Mouse (Mus musculus): ENCODE measurements around the gene Chd9.

The Chd9 gene

DNA sequence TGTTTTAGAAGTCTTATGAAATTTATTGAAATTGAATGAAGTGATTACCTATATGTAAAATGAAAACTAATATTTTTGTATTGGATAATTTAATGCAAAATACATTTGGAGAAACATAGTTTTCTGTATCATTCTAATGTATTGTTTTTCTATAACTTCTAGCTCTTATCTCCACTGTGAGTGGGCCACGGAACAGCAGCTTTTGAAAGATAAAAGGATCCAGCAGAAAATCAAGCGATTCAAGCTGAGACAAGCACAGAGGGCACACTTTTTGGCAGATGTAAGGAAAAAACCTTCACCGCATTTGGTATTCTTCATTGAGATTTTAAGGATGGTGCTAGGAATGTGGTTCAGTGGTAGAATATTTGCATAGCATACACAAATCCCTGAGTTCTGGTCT lies 150.6 kb downstream of the Chd9 start:
- DNase-seq (ENCODE audit: low read depth), result no peak

DNA sequence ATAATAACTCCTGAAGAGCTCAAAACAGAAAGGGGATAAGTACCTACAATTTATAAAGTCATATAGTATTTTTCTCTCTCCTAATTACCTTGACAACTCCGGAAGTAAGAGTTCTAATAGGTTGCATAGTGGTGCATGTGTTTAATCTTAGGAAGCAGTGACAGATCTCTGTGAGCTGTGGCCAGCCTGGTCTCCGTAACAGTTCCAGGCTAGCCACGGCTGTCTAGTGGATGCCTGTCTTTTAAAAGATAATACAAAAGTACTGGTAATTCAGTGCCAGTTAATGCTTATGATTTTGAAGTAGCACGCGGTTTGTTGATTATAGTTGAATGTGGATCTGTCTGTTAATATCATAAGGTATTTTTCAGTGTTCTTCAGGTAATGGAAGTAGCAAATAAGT lies 151.1 kb downstream of the Chd9 start:
- no peak for DNase-seq (ENCODE audit: low read depth)

GRCm38 (mm10) chr8:90982087-90982486 lies 153.9 kb downstream of the Chd9 start:
- DNase-seq (ENCODE audit: low read depth), result no peak

- DNase-seq (ENCODE audit: low read depth), result peak; percentile 83
Measured at GRCm38 (mm10) chr8:91019726-91020125, 191.6 kb downstream of the Chd9 start.

- no peak for DNase-seq (ENCODE audit: low read depth)
Measured at GRCm38 (mm10) chr8:91034417-91034816, 206.3 kb downstream of the Chd9 start.

- no peak for DNase-seq (ENCODE audit: low read depth)
Measured at GRCm38 (mm10) chr8:91036905-91037304, 208.8 kb downstream of the Chd9 start.

- DNase-seq (ENCODE audit: low read depth), result no peak
Measured at GRCm38 (mm10) chr8:91038637-91039036, 210.5 kb downstream of the Chd9 start.

DNA sequence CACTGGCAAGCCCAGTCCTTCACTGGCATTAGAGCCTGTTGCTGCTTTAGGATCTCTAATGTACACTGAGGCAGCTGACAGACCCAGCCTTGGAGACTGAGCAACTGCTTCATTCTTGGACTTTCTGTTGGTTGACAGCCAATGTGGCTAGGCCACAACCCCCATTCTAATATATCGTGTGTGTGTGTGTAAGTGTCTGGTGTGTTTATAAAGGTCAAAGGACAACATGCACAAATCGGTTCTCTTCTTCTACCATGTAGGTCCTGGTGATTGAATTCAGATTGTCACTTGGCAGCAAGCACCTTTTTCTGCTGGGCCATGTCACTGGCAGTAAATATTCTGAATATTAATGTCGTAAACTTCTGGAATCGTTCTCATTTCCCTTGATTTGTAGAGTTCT lies 218.2 kb downstream of the Chd9 start:
- DNase-seq (ENCODE audit: low read depth), result no peak

DNA sequence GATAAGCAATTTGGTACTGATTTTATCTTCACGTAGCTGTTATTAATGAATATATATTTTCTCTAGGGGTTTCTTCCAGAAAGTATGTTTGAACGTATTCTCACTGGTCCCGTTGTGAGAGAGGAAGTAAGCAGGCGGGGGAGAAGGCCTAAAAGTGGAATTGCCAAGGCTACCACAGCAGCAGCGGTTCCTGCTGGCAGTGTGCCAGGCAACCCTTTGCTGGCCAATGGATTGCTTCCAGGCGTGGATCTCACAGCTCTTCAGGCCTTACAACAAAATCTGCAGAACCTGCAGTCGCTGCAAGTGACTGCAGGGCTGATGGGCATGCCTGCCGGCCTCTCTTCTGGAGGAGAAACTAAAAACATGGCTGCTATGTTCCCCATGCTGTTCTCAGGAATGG lies 222.9 kb downstream of the Chd9 start:
- no peak for DNase-seq (ENCODE audit: low read depth)

- no peak for DNase-seq (ENCODE audit: low read depth)
Measured at GRCm38 (mm10) chr8:91054418-91054817, 226.3 kb downstream of the Chd9 start.

DNA sequence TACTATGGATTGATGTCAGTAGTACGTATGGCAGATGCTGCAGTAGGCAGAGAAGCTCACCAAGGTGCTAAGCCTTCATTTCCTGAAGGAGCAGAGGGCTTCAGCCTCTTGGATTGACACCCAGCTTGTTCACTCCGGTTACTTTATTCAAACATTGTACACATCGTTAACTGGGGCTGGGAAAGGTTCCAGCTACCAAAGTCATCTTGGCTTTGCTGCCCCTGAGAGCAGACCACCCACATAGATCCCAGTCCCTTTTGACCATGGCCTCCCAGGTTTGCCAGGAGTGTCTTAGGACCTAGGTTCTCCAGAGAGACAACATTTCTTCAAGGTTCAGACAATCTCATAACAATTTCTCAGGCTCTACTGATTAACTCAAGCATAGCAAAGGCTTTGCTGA lies 228.7 kb downstream of the Chd9 start:
- DNase-seq (ENCODE audit: low read depth), result no peak

- no peak for DNase-seq (ENCODE audit: low read depth)
Measured at GRCm38 (mm10) chr8:91059086-91059578, 231.0 kb downstream of the Chd9 start.

GRCm38 (mm10) chr8:91059884-91060510 lies 231.8 kb downstream of the Chd9 start:
- DNase-seq (ENCODE audit: low read depth), result no peak

DNA sequence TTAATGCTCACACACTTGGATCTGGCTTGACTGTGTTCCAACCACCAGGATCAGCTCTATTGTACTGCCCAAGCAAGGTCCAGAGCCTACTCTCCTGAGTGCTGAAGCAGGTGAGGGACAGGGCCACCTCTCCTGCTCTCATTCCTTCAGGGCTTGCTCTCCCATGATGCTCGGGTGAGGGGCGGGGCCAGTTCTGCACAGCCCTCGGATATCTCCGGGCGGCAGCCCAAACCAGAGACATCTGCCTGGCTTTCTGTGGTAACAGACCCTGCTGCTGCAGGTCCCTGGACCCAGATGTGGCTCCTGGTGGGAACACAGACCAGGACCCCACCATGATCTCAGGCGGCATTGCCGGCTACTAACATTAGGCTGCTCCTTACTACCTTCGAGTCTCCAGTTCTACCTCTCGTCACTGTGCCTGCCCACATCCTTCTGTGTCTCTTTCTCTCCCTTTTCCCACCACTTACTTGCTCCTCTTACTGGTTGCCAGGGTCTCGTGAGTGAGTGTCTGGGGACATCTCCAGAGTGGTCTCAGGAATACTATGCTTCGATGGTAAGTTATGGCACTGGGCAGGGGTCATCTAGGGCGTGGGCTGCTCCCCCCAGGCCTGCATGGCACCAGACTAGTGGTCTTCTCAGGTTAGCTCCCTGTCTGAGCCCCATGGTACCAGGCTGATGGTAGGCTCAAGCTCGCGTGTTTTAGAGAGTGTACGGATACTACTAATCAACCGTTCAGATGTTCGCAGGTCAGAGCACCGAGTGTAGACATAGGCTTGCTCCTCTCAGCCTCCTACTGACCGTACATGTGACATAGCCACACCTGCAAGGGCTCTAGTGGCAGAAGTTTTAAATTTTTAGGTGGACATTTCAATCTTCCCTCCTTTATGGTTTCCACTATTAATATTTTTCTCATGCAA lies 232.7 kb downstream of the Chd9 start:
- no peak for DNase-seq (ENCODE audit: low read depth)

DNA sequence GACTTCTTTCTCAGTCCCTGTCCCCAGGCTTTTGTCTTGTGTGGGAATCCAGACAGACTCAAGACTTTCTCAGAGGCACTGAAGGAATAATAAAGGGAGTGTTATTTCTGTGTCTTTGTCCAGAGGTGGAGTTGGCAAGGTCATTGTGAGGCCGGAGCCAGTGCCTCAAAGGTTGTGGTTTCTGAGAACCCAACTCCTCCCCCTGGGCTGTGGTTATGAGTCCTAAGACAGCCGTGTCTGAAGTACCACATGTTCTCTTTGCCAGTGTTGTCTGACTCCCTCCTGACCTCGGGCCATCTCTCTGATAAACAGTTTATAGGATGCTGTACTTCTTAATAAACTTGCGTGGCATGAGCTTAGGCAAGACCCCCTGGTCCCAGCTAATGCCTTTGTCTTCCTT lies 237.0 kb downstream of the Chd9 start:
- DNase-seq (ENCODE audit: low read depth), result no peak

DNA sequence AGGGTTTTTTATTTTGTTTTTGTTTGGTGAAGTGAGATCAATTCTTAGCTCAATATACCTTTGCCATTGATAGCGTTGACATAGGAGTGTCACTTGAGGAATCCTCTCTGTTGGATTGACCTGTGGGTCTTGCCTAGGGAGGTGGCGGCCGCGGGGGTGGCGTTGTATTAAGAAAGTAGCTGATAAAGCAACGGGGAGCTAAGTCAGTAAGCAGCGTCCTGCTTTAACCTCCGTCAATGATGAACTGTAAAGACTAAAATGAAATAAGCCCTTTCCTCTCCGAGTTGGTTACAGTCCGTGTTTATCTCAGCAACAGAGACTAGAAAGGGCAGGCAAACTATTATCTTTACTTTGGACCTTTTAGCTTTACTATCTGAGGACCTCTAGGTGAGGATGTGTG lies 241.3 kb downstream of the Chd9 start:
- no peak for DNase-seq (ENCODE audit: low read depth)

- DNase-seq (ENCODE audit: low read depth), result peak; percentile 92
Measured at GRCm38 (mm10) chr8:91069834-91070233, 241.7 kb downstream of the Chd9 start, which contains the start of gene Rbl2. TSS of gene Rbl2 (plus strand) at chr8:91070057.

- peak; percentile 93 for DNase-seq (ENCODE audit: low read depth)
Measured at GRCm38 (mm10) chr8:91070275-91070859, 242.2 kb downstream of the Chd9 start.

DNA sequence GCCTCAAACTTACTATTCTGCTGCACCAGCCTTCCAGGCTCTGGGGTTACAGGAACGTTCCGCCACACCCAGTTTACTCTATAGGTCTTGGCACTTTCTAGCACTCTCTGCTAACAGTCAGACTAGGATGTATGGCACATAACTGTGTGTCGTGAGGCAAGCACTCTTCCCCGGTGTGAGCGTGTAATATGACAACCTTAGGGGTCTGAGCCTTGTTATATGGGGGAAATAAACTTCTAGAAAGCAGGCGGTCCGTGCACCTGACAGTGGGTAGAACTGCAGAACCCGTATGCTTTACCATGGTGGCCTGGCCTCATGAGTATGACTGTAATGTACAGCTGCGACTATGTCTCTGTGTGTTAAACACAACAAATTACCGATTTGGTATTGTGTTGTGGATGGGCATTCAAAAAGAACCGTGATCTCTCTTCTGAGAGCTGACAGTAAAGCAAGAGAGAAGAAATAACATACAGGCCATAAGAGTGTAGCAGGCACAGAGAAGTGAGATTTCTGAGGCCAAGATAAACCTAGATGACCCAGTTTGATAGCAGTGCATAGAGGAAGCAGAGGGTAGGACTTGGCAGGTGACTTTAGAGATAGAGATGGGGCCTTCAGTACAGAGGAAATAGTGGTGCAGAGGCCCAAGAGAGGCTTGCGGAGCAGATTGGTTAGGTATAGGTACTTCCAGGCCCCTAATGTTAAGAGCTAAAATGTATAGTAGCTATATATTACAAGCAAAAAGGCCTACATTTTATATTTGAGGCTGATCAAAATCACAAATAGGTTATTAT lies 249.1 kb downstream of the Chd9 start:
- DNase-seq (ENCODE audit: low read depth), result peak; percentile 41

DNA sequence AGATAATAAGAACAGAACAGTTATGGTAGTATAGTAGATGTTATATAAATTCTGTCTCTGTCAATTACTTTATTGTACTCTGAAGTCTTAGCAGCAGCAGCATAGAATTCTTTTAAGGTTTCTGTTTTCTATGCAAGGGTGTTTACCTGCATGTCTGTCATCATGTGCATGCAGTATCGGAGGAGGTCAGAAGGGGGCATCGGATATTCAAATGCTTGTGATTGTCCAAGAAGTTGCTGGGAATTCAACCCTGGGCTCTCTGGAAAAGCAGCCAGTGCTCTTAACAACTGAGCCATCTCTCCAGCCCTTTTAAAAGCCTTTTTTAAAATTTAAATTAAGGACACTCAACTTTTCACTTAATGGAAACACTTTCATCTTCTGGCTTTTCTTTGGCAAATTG lies 251.5 kb downstream of the Chd9 start:
- DNase-seq (ENCODE audit: low read depth), result no peak

DNA sequence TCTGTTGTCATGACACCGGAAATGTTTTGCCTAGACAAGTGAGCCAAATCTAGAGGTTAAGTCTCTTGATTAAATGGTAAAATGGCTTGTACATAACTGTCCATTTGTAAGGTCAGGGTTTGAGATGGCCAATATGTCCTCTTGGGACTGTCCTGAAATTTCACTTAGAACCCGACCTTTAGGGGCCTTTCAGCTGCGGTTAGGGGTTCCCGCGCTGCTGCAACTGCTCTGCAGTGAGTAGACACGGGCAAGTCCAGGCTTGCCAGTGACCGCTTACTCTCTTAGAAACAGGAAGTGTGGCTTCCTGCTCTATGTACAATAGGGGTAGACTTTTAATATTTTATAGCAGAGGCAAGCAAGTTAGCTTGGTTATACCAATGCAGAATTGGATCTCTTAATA lies 253.8 kb downstream of the Chd9 start:
- peak; percentile 32 for DNase-seq (ENCODE audit: low read depth)

DNA sequence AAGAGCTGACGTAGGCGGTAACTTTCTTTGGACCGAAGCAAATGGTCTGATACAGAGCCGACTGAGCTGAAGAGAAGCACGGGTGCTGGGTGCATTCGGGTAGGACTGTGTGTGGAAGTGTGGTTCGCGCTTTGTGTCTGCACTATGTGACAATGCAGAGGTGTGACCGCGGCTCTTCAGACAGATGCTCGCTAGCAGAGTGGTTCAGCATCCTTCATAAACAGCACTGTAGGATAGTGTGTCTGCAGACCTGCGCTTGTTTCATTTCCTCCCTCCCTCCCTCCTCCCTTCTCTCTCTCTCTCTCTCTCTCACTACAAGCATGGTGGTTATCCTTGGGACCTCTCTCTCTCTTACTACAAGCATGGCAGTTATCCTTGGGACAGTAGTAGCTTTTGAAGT lies 254.3 kb downstream of the Chd9 start:
- no peak for DNase-seq (ENCODE audit: low read depth)

All from naive thymus-derived CD4-positive, alpha-beta T cell, adult 2 months (primary cell).